Mouse (Mus musculus) megakaryocyte, embryonic 14.5 days (primary cell): ENCODE data around the gene Gcm1.

ENCODE experiments used
- FLI1 ChIP-seq: IDR thresholded peaks from 2 replicates; pipeline ENCODE4 v1.6.1; 2012; ENCODE audit warnings: low read length, inconsistent platforms, mixed read lengths
- GATA1 ChIP-seq: IDR thresholded peaks from 3 replicates; pipeline ENCODE4 v1.6.1; 2012; ENCODE audit warnings: mixed read lengths, low read length, inconsistent platforms, borderline replicate concordance

DNA sequence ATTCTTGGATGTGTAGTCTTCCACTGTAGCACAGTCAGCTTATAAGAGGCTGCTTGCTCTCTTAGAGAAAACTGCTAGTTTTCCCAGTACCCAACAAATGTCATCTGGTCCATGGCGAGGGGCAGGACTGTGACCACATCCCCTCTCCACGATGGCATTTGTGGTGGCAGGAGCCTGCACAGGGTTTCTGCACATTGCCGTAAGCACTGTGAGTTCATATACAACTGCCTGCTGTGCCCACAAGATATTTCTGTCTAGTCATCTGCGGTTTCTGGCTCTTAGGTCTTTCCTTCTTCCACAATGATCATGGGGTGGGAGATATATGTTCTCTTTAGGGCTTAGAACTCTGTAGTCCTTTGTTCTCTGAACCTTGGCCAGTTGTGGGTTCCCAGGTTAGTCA, 19.9 kb downstream of the Gcm1 start:
- TF ChIP-seq FLI1, result no peak
- TF ChIP-seq GATA1, result no peak
